Mouse (Mus musculus) layer of hippocampus, adult 9-10 months (tissue): ENCODE results near the gene Pak6.
"Not testable (repeated sequence)": the region's sequence is repeated elsewhere in the genome, so short reads cannot be mapped to it uniquely, and the experiment has no call there.

Experiments used
- DNase-seq: peaks from one replicate; pipeline ENCODE4 v3.0.0; 2022; ENCODE audit warnings: low spot score

Pak6 gene

DNA sequence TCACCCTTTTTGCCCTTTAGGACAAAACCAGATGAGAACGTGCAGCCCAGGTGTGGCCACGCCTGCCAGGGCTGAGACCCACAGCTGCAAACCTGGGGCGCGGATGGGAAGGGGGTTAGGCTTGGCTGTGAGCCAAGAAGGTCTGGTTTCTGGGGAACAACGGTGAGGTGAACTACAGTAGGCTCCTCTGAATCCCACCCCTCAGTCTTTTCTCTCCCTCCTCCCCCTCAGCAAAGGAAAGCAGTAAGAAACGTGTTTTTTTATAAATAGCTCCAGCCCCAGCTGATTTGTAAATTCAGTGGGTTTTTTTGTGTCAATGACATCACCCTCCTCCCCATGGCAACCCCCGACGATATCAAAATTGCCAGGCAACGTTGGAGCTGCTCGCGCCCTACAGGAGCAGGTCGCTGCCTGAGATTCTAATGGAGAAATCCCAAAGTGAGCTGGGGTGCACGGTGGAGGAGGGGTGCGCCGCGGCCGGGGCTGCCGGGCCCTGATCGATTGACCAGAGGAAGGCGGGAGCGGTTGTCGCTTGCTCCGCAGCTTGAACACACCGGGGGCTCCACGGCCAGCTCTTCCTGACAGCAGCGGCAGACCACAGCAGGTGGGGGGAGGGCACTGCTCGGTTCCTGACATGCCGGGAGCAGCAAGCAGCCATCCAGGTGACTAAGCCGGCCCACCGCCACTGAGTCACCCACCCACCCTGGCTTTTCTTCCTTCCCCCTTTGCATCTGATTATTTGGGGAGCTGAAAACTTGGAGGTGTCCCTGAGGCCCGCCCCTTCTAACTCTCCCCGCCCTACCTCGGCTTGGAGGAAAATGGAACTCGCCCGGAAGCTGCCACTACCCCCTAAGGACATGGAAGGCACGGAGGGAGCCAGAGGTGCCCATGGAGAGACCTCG is at the start of gene Pak6:
Pak6 (plus strand) TSS at position 402 of the 902 bp plus-strand sequence.
- peak; percentile 26 for DNase-seq

DNA sequence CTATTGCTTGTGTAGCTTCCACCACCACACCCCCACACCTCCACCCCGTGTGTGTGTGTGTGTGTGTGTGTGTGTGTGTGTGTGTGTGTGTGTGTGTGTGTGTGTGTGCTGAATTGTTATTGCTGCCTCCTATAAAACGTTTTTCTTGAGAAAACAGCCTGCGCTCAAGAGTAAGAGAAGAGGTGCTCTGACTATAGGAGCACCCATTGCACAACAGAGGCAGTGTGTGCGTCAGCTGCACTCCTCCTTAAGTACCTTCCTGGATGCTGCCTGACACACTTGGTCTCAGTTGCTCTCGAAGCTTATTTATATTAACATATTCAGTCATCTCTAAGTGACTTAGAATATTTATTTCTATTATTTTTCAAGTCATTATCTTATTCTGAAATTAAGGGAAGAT is 45.1 kb upstream of the Pak6 start:
- DNase-seq, result no peak

DNA sequence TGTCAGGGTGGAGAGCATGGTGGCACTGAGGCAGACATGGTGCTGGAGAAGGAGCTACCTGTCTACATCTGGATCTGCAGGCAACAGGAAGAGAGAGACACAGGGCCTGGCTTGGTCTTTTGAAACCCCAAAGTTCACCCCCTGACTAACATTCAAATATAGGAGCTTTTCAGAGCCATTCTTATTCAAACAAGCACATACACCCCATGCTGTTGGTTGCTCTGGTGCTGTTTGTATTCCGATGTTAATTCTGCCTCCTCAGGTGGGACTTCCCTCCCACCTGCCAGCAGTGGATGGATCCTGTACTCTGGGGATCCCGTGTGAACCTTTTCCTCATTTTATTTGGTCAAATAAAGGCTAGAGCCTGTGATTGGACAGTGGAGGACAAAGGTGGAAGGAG is 43.0 kb upstream of the Pak6 start:
- DNase-seq, result no peak

DNA sequence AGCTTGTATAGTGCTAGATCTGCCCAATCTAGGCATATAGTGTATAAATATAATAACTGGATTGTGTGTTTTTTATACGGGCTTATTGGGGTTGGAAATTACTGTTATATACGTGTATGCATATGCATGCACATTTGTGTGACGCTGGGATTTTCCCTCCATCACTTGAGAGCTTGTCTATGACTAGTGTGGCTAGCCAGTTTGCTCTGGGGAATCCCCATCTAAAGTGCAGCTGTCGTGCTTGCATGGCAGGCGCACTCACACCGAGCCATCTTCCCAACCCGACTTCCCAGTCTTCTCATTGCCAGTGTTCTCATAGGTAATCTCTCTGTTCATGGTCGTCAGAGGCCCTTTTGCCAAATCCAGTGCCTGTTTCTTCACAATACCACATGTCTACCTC is 42.5 kb upstream of the Pak6 start:
- DNase-seq, result no peak

DNA sequence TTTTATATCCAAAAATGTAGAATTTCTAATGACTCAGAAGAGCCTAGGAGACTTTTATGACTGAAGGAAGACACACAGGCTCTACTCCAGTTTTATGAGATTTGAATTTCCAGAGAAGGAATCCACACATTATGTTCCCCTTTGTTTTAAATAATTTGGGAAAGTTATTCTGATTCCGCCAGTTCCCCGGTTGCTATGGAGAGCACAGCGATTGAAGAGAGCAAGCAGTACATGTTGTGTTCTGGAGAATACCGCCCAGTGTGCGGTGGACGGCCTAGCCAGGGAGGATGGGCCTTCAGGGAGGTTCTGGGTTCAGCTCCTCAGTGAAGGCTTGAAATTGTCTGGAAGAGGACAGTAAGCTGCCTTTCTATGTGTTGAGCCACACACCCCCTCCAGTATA is 33.8 kb upstream of the Pak6 start:
- DNase-seq, result no peak

DNA sequence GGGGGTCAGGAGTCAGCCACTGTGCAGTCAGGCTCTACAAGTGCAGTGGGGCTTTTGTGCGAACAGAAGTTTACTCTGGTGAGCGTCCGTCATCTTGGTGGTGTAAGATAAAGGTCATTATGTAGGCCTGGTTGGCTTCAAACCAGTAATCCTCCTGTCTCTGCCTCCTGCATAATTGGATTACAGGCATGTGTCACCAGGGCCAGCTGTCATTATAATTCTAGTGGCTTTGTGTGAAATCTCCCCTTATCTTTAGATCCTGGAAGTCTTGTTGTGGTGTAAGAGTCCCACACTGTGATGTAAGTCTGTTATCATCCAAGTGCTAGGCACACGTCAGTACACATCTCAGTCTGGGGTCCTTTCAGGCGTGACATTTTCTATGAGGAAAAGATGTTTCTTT is 29.7 kb upstream of the Pak6 start:
- no peak for DNase-seq

DNA sequence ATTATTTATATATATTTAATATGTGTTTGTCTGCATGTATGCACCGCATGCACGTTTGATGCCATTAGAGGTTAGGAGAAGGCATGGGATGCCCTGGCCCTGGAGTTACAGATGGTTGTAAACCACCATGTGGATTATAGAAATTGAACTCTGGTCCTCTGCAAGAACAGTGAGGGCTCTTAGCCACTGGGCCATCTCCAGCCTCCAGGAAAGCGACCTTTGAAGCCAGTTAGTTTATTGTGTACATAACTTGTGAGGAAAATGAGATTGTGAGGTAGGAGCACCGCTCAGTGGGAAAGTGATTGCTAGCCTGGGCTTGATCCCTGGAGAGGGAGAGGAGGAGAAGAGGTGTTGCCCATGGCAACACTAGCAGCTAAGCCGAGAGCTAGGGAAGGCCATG is 25.8 kb upstream of the Pak6 start:
- DNase-seq, result no peak

DNA sequence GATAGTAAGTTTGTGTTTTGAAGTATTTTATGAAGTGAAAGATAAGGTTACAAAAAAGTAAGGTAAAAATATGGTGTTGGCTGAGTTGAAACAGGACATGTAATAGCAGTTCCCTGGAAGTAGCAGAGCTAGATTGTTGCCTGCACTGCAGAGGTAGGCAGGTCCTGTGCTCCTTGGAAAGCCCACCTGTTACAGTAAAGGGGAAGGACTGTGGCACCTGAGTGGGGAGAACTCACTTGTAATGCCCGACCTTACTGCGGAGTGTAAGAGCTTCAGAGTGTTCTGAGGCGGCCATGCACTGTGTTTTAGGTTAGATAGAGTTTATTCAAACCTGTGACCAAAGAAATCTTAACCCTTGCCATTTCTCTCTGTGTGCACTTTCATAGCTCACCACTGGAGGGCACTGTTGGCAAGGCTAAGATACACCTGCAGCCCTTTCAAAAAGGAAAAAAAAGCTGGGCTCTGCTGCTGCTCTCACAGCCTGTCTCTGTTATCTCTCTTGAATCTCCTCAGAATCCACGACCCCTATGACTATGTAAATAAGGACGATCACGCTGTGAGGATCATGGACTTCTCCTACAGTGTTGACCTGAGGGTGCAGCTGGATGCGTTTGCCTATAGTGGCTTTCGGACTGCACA is 25.1 kb upstream of the Pak6 start:
- DNase-seq, result peak; percentile 50

DNA sequence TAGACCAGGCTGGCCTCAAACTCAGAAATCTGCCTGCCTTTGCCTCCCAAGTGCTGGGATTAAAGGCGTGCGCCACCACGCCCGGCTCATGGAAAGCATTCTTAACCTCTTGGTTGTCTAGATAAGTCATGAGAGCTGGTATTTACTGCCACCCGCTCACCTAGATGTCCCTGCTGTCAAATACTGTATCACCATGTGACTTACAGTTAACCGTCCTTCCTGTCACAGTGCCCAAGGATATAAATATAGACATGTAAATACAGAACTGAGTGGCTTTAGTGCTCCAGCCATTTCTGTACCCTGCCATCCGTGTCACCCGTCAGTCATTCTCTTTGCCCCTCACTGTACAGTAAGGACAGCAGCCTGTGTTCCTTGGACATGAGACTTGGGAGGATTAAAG is 24.4 kb upstream of the Pak6 start:
- DNase-seq, result no peak

DNA sequence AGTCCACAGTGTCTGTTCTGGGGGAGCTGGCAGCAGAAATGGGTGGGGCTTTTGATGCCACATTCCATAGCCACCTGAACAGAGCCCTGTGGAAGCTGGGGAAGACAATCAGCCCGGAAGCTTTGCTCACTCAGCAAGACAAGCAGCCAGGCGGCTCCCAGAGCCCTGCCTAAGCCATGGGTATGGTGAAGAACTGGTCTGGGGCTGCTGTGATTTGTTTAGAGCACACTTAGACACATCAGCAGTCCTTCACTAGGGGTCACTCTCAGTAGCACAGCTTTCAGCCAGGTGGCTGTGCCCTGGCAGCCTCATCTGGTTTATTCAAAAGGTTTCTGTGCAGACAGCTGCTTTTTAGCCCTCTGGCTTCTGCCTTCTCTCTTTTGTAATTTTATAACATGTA is 22.0 kb upstream of the Pak6 start:
- no peak for DNase-seq

DNA sequence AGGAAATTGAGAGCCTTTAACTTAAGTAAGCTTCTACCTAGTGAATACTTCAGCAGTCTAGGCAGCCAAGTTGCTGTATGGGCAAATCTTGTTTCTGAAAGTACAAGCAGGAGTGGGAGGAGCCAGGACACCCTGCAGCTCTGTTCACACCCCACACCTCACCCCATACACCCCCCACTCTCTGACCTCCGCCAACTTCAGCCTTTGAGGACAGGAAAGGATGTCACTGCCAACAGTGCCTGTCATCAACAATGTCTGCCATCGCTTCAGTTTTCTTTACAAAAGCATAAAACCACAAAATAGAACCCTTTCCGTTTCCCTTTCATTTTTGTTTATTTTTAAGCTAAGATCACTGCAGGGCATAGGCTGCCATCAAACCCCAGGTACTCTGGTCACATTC is 20.7 kb upstream of the Pak6 start:
- no peak for DNase-seq

DNA sequence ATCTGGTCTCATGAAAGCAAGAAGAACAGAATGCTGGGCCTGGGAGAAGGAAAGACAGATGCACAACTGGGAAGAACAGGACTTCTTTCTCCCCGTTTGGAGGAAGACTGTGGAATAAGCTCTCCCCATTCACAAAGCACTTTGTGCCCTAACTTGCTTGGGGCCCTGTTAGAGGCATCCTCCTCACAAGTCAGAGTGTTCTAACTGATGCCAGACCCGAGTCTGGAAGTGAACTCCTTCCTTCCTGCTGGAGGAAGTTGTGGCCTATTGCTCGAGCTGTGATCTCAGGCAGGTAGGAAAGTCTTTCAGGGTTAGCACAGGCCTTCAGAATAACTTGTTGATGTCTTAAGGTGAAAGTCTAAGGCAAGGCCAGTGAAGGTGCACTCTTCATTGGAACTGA is 20.2 kb upstream of the Pak6 start:
- DNase-seq, result no peak

DNA sequence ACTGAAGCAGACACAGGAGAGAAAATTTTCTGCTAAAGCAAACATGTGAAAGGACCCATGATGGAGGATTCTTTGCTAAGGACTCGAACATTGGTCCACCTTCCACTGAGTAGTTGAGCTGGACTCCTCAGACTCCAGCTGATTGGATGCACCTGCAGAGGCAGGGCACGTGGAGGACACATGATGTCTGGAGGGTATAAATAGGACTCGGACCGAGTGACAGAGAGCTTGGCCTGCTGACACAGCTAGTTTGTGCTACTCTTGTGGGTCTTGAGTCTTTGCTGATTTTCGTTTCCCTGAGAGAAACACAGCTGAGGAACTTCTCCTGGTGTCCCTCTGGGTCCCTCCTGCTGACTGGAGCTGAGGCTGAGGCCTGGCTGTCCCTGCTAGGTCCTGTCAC is 16.4 kb upstream of the Pak6 start:
- peak; percentile 11 for DNase-seq

DNA sequence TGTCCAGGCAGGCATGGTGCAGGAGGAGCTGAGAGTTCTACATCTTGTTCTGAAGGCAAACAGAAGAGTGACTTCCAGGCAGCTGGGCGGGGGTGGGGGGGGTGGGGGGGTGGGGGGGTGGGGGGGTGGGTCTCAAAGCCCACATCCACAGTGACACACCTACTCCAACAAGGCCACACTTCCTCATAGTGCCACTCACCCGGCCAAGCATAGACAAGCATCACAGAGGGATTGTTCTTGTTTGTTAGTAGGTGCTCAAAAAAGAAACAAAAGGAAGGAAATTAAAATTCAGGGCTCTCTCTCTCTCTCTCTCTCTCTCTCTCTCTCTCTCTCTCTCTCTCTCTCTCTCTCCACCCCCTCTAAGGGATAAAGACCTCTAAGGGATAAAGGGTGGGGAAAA is 12.4 kb upstream of the Pak6 start:
- DNase-seq, result not testable (repeated sequence)

DNA sequence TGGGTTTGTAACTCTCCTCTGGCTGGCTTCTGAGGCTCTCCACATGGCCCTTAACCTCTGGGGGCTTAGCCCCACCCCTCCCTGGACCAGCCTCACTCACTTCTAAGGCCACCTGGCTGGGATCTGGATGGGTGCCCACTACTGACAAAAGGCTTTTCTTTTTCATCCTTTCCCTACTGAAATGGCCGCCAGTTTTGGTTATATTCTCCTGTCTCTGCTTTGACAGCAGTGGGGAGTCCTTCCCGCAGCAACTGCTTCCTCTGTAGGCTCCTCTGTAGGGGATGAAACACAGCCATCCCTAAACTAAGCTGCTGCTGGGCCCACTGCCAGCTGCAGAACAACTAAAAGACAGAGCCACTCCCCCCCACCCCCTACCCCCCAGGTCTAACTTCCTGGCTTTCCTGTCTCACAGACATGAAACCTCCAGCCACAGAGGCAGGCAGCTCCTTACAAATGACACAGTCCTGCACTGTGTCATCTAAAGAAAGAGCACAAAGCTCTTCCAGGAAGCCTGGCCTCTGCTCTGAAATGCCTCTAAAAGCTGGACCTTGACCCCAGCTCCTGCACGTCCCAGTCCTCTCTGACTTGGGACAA is 6.3 kb upstream of the Pak6 start:
- DNase-seq, result no peak

DNA sequence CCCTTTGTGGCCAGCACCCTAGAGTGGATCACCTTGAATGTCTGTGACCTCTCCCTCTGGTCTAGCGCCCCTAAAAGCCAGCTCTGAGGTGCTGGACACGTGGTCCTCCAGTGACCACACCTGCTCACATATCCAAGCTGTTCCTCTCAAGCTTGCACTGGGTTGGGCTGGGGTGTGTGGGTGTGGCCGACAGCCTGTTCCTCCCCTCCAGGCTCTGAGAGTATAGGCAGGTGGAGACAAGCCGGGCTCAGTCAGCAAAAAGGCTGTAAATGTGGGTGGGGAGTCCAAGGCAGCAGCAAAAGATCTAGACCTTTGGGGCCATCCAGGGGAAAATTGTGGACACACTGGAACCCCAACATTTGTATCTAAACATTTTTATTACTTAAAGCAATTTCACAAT is 4.6 kb upstream of the Pak6 start:
- DNase-seq, result no peak

DNA sequence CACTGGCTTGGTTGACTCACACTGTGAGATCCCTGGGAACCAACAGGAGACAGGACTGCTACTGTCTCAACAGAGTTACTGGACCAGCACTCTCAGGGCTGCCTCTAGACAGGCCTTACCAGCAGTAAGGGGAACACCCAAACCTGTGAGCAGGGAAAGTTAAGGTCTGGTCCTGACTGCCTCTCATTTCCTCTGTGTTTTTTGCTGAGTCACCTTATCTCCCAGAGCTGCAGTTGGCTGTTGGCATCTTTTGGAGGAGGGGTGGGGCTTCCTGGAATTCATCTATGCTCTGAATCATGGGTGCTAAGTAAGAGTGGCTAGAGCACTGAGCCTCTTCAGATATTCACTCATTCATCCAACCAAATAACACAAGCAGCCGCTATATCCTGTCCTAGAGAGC is 4.0 kb upstream of the Pak6 start:
- no peak for DNase-seq

DNA sequence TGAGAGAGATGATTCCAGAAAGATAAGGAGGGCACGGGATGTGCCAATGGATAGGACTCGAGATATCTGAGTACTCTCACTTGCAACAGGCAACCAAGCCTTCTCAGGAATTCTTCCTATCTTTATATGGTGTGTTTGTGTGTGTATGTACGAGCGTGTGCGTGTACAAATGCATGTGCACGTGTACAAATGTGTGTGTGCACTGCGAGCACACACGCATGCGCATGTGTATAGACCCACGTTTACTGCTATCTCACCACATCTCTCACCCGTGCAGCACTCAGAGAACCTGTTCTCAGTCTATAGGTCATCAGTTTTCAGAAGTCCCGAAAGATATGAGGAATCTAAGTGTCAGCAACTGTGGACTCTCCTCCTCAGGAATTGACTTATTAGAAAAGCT is 3.6 kb upstream of the Pak6 start:
- DNase-seq, result no peak

DNA sequence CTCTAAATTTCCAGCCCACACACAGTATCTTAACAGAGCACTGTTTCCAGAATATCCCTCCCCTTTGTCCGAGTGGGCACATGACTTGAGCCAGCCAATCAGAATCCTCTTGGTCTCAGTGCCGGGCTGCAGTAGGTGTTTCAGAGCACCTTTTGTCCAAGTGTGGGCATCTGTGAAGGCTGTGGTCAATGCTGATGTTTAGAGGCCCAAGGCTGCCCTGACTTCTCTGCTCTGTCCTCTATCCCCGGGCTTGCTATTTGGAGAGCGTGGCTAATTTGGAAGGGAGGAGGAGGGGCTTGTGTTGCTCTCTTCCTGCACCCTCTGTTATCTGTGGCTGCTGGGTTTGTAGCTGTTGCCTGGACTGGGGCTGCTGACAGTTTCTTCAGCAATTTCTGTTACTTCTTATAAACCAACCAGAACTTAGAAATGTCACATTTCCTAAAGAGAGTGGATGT is 3.1 kb upstream of the Pak6 start:
- no peak for DNase-seq

DNA sequence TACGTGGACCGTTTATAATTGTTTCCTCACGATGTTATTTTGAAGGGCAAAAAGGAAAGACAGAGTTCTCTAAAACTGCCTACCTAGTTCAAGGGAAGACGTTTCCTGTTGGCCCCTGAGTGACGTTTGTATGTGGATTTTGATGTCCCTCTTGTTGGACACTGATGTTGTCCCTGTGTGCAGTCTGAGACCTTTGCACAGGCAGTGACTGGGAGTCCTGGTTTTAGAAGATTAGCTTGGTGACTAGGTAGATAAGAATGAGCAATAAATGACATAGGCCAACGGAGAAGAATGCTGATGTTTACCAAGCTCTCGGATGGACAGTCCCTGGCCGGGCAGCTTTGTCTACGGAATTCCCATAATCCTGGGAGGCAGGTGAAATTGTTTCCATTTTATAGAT is 1.2 kb upstream of the Pak6 start:
- no peak for DNase-seq

DNA sequence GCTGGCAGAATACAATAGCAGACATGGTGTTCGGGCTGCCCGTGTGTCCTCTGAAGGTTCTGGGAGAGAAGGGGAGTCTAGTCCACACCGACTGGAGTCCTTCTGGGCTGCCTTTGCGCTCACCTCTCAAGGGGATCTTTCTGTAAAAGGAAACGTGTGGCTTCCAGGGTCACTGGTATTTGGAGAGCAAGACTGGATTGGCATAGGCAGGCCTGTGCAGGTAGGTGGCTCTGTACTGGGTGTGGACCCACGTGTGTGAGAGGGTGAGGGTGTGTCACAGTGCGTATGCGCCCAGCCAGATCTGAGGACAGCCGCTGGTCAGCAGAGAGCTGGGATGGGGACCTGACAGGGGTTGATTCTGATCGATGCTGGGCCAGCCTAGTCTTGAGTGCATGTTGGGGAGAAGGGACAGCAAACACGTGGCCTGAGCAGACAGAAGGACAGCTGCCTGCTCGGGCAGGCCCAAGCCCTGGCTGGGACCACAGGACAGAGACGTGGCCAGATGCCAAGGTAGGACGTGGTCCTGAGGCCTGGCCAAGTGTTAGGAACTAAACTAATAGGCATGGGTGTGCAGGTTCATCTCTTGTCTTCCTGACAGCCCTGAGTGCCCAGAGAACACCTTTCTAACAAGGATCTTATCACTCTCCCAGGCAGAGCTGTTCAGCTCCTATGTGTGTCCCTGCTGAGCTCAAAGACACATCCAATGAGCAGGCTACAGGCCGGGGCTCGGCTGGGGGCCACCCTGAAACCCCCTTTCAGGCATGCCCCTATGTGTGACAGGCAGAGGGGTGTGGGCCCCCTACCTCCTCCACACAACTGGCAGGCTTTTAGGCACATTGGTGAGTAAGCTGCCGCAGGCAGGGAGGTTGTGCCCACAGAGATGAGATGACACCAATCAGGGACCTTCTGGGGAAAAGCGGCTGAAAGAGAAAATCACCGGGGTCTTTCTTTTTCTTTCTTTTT is 982 bp downstream of the Pak6 start:
- no peak for DNase-seq

DNA sequence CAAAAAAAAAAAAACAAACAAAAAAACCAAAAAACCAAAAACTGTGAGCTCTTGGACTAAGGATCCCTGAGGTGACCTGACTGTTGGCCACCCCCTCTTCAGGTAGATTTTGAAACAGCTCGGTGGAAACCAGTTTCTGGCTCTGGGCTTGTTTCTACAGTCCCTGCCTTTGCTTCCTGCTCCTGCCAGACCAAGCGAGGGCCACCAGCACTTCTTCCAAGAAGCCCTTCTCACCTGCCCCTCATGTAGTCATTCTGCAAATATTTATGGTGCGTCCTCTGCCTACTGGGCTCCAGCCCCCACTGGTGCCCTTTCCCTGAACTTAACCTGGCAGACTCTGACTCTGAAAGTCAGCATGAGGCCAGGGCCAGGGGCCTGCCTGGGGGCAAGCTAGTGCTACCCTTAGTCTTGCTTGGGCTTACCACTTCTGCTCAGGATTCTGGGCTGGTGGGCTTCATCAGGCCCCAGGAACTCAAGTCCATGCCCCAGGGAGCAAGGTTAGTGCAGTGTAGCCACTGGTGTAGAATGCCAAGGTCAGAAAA is 1.9 kb downstream of the Pak6 start:
- no peak for DNase-seq
